Comparison of ENCODE assay signal across 8 mouse cellular contexts in the genomic region with DNA sequence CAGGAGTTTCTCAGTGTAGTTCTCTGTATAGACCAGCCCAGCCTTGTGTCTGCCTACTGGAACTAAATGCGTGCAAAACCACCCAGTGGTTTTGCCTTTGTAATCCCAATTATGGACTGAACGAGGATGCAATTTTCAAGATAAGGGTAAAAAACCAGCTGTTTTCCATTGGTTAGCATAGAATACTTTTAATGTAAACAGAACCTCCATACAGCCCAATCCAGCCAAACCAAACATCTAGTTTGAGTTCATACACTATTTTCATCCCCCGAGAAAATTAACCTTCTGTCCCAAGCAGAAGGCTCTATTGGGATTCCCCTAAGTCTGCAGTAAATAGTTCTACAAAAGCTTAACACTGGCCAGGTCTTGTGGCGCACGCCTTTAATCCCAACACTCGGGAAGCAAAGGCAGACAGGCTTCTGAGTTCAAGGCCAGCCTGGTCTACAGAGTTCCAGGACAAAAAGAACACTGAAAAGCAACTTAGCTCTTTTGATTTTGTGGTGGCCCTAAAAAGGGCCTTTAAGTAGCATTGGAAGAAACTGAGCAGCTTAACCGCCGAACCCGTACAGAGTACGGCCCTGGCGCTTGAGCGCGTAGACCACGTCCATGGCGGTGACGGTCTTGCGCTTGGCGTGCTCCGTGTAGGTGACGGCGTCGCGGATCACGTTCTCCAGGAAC. TPM values are rescaled to one million over a fixed set of nuclear protein-coding genes. Genes with fewer than 3 reads are reported as not detected.
DNase-seq lines count a peak whose midpoint lies in the region; ATAC-seq and TF ChIP-seq lines count a peak whose summit lies in the region.

No protein-coding gene starts in this region.

- H3K9me3 ChIP-seq in heart, embryonic 15.5 days (replicated peaks): no peaks in the 10 kb centered on the region
- no peaks in the 10 kb centered on the region for H3K9me3 ChIP-seq in forebrain, embryonic 14.5 days (replicated peaks; ENCODE audit: control insufficient read depth, low read length)
- H3K9me3 ChIP-seq in liver, embryonic 14.5 days (ENCODE audit: control insufficient read depth, low read length): no peaks in the 10 kb centered on the region
- H3K9me3 ChIP-seq in stomach, embryonic 16.5 days (replicated peaks; ENCODE audit: control insufficient read depth, low read length): no peaks in the 10 kb centered on the region

- H3K4me2 ChIP-seq in heart, embryonic 15.5 days: peak overlapping the region; percentile 69
- peak overlapping the region; percentile 72 for H3K4me2 ChIP-seq in forebrain, embryonic 14.5 days (ENCODE audit: low read length)
- peak overlapping the region; percentile 72 for H3K4me2 ChIP-seq in liver, embryonic 14.5 days (ENCODE audit: low read depth)
- peak overlapping the region; percentile 65 for H3K4me2 ChIP-seq in stomach, embryonic 16.5 days (ENCODE audit: low read depth, low read length)

- no peak for DNase-seq in heart, adult 9 months (ENCODE audit: low spot score in 2 of 2)
- DNase-seq in Patski (ENCODE audit: low read depth, low spot score): no peak
- DNase-seq in forebrain, embryonic 14.5 days (ENCODE audit: low spot score): peak; percentile 44
- peak in 2 of 3 experiments; percentile 69 to 87 for DNase-seq in liver, embryonic 14.5 days (ENCODE audit: low read depth in 3 of 3, low spot score in 3 of 3)
- no peak for DNase-seq in T-cell, adult 2 months (ENCODE audit: low spot score)

- peak; percentile 30 for TF ChIP-seq EP300 in liver, embryonic 14.5 days (IDR thresholded peaks at IDR 0.05; ENCODE audit: low read depth)

- no peaks in the 10 kb centered on the region for H3K27me3 ChIP-seq in heart, embryonic 15.5 days
- H3K27me3 ChIP-seq in Patski: no peaks in the 10 kb centered on the region
- no peaks in the 10 kb centered on the region for H3K27me3 ChIP-seq in forebrain, embryonic 14.5 days (replicated peaks; ENCODE audit: control insufficient read depth, insufficient read depth, low read length)
- H3K27me3 ChIP-seq in liver, embryonic 14.5 days (ENCODE audit: control insufficient read depth, insufficient read depth, low read length): no peaks in the 10 kb centered on the region
- no peaks in the 10 kb centered on the region for H3K27me3 ChIP-seq in stomach, embryonic 16.5 days (ENCODE audit: control insufficient read depth, insufficient read depth, low read length)

- no peak for ATAC-seq in heart, embryonic 15.5 days (replicated peaks; ENCODE audit: insufficient number of reproducible peaks, insufficient read depth, low FRiP score, low read depth)
- ATAC-seq in Patski: peak; percentile 1
- peak; percentile 11 for ATAC-seq in forebrain, embryonic 14.5 days
- ATAC-seq in liver, embryonic 14.5 days (ENCODE audit: insufficient read depth): peak; percentile 44
- no peak; the same call in 1 of the 2 replicates for ATAC-seq in stomach, embryonic 16.5 days (ENCODE audit: insufficient read depth, low FRiP score)
- no peak for ATAC-seq in inflammation-experienced regulatory T-cells, adult 6 months

- H3K4me3 ChIP-seq in heart, embryonic 15.5 days: peak overlapping the region; percentile 50
- H3K4me3 ChIP-seq in forebrain, embryonic 14.5 days (ENCODE audit: low read depth, low read length): peak overlapping the region; percentile 38
- peak overlapping the region; percentile 63 to 67 for H3K4me3 ChIP-seq in liver, embryonic 14.5 days (ENCODE audit: insufficient read depth in 1 of 2, low read depth in 2 of 2, low read length in 2 of 2)
- H3K4me3 ChIP-seq in stomach, embryonic 16.5 days (replicated peaks; ENCODE audit: low read length): peak overlapping the region; percentile 43

- POLR2A ChIA-PET in Patski (lab: Charles Lee): interaction anchor here (0.5 kb wide), 1 partner anchor 71 kb away, joined by 3 read pairs; no protein-coding TSS in a partner anchor

- in situ Hi-C loops in Patski (cut with MboI; ENCODE audit: low pct_unique_long_range_greater_than_20kb): loop anchor here (5.0 to 25.0 kb wide), 4 partner anchors 328 to 1492 kb away; a partner anchor contains a TSS

- H3K4me1 ChIP-seq in heart, embryonic 15.5 days (replicated peaks): peaks cover 32% of the 10 kb centered on the region
- H3K4me1 ChIP-seq in forebrain, embryonic 14.5 days (ENCODE audit: control insufficient read depth, insufficient read depth, low read length): peaks cover 24% of the 10 kb centered on the region
- H3K4me1 ChIP-seq in liver, embryonic 14.5 days (replicated peaks; ENCODE audit: control insufficient read depth in 2 of 2, insufficient read depth in 2 of 2, low read length in 1 of 2): peaks cover 24 to 37% of the 10 kb centered on the region in 2 experiments
- peaks cover 26% of the 10 kb centered on the region for H3K4me1 ChIP-seq in stomach, embryonic 16.5 days (ENCODE audit: control insufficient read depth, insufficient read depth, low read length)

- H3K9ac ChIP-seq in heart, embryonic 15.5 days: peak overlapping the region; percentile 51
- H3K9ac ChIP-seq in forebrain, embryonic 14.5 days (ENCODE audit: low read length): peak overlapping the region; percentile 62
- peak overlapping the region; percentile 91 for H3K9ac ChIP-seq in liver, embryonic 14.5 days (replicated peaks)
- H3K9ac ChIP-seq in stomach, embryonic 16.5 days (ENCODE audit: low read length): peak overlapping the region; percentile 62

- WGBS in heart, embryonic 15.5 days: under 1% methylated on average over 24 of the region's 24 CpGs
- WGBS in forebrain, embryonic 14.5 days: under 1% methylated on average over 22 of the region's 24 CpGs
- WGBS in liver, embryonic 14.5 days (ENCODE audit: insufficient replicate concordance): under 1% methylated on average over 17 of the region's 24 CpGs
- WGBS in stomach, embryonic 16.5 days: under 1% methylated on average over 19 of the region's 24 CpGs

- no peaks in the 10 kb centered on the region for H3K36me3 ChIP-seq in heart, embryonic 15.5 days
- no peaks in the 10 kb centered on the region for H3K36me3 ChIP-seq in forebrain, embryonic 14.5 days (ENCODE audit: control insufficient read depth, insufficient read depth, low read length)
- no peaks in the 10 kb centered on the region for H3K36me3 ChIP-seq in liver, embryonic 14.5 days (replicated peaks; ENCODE audit: control insufficient read depth, insufficient read depth, low read depth)
- no peaks in the 10 kb centered on the region for H3K36me3 ChIP-seq in stomach, embryonic 16.5 days (ENCODE audit: control insufficient read depth, insufficient read depth, low read length)

- CTCF ChIA-PET in Patski (lab: Charles Lee): no interaction called here

- peak overlapping the region; percentile 83 for H3K27ac ChIP-seq in heart, embryonic 15.5 days
- peak overlapping the region; percentile 86 for H3K27ac ChIP-seq in forebrain, embryonic 14.5 days (ENCODE audit: low read depth, low read length)
- peak overlapping the region; percentile 100 for H3K27ac ChIP-seq in liver, embryonic 14.5 days
- H3K27ac ChIP-seq in stomach, embryonic 16.5 days (ENCODE audit: low read length): peak overlapping the region; percentile 84

- TF ChIP-seq CTCF in Patski (IDR thresholded peaks at IDR 0.05): no peak
- TF ChIP-seq CTCF in liver, embryonic 14.5 days (IDR thresholded peaks at IDR 0.05; ENCODE audit: low read depth): no peak

RNA-seq across cellular contexts. Expression of a gene that starts 0.6 kb away (rescaled TPM):
- polyA plus RNA-seq in heart, embryonic 15.5 days (2015; fragmentation: Nextera tagmentation; extraction: Ambion mirVana): 8.6 and 12.1 TPM in 2 replicates
- polyA plus RNA-seq in Patski (2021): 10.2 TPM
- polyA plus RNA-seq in forebrain, embryonic 14.5 days (2014; fragmentation: Nextera tagmentation; extraction: Ambion mirVana): 14.0 and 18.0 TPM in 2 replicates
- polyA plus RNA-seq in liver, embryonic 14.5 days (2012; rRNA removed): 66.4 and 87.2 TPM in 2 replicates
- 36.5 and 47.8 TPM in 2 replicates for polyA plus RNA-seq in liver, embryonic 14.5 days (2014; fragmentation: Nextera tagmentation; extraction: Ambion mirVana)
- polyA plus RNA-seq in stomach, embryonic 16.5 days (2015; fragmentation: Nextera tagmentation; extraction: Ambion mirVana): 13.4 and 15.5 TPM in 2 replicates
- polyA plus RNA-seq in inflammation-experienced regulatory T-cells, adult 6 months (2017; shearing (Covaris generic)): 10 to 100 TPM in 1 of 3 experiments, 1 to 10 TPM in 2; 4.1 to 18.5 (median 6.5) TPM

RNA-seq across cellular contexts. Expression of a gene that starts 2.1 kb away (rescaled TPM):
- polyA plus RNA-seq in heart, embryonic 15.5 days (2015; fragmentation: Nextera tagmentation; extraction: Ambion mirVana): 11.2 and 12.4 TPM in 2 replicates
- not detected for polyA plus RNA-seq in Patski (2021)
- polyA plus RNA-seq in forebrain, embryonic 14.5 days (2014; fragmentation: Nextera tagmentation; extraction: Ambion mirVana): 20.4 and 37.4 TPM in 2 replicates
- 35.2 and 55.3 TPM in 2 replicates for polyA plus RNA-seq in liver, embryonic 14.5 days (2012; rRNA removed)
- 15.5 and 18.0 TPM in 2 replicates for polyA plus RNA-seq in liver, embryonic 14.5 days (2014; fragmentation: Nextera tagmentation; extraction: Ambion mirVana)
- polyA plus RNA-seq in stomach, embryonic 16.5 days (2015; fragmentation: Nextera tagmentation; extraction: Ambion mirVana): 17.8 and 25.3 TPM in 2 replicates
- polyA plus RNA-seq in inflammation-experienced regulatory T-cells, adult 6 months (2017; shearing (Covaris generic)): 1 to 10 TPM in 2 of 3 experiments, not detected in 1; 3.9 to 4.5 TPM

RNA-seq across cellular contexts. Expression of a gene that starts 2.4 kb away (rescaled TPM):
- polyA plus RNA-seq in heart, embryonic 15.5 days (2015; fragmentation: Nextera tagmentation; extraction: Ambion mirVana): 2.8 and 5.8 TPM in 2 replicates
- not detected for polyA plus RNA-seq in Patski (2021)
- polyA plus RNA-seq in forebrain, embryonic 14.5 days (2014; fragmentation: Nextera tagmentation; extraction: Ambion mirVana): 3.0 and 7.0 TPM in 2 replicates
- polyA plus RNA-seq in liver, embryonic 14.5 days (2012; rRNA removed): 21.4 and 38.1 TPM in 2 replicates
- 11.2 and 12.4 TPM in 2 replicates for polyA plus RNA-seq in liver, embryonic 14.5 days (2014; fragmentation: Nextera tagmentation; extraction: Ambion mirVana)
- 5.6 and 10.3 TPM in 2 replicates for polyA plus RNA-seq in stomach, embryonic 16.5 days (2015; fragmentation: Nextera tagmentation; extraction: Ambion mirVana)
- polyA plus RNA-seq in inflammation-experienced regulatory T-cells, adult 6 months (2017; shearing (Covaris generic)): 10 to 100 TPM in 1 of 3 experiments, 1 to 10 TPM in 2; 1.8 to 10.3 (median 6.6) TPM

RNA-seq across cellular contexts. Expression of a gene that starts 4.9 kb away (rescaled TPM):
- polyA plus RNA-seq in heart, embryonic 15.5 days (2015; fragmentation: Nextera tagmentation; extraction: Ambion mirVana): 1.6 and 1.7 TPM in 2 replicates
- 15.2 TPM for polyA plus RNA-seq in Patski (2021)
- polyA plus RNA-seq in forebrain, embryonic 14.5 days (2014; fragmentation: Nextera tagmentation; extraction: Ambion mirVana): 2.5 and 3.5 TPM in 2 replicates
- 17.7 and 25.1 TPM in 2 replicates for polyA plus RNA-seq in liver, embryonic 14.5 days (2012; rRNA removed)
- polyA plus RNA-seq in liver, embryonic 14.5 days (2014; fragmentation: Nextera tagmentation; extraction: Ambion mirVana): 1.0 and 3.1 TPM in 2 replicates
- polyA plus RNA-seq in stomach, embryonic 16.5 days (2015; fragmentation: Nextera tagmentation; extraction: Ambion mirVana): 2.6 and 4.0 TPM in 2 replicates
- polyA plus RNA-seq in inflammation-experienced regulatory T-cells, adult 6 months (2017; shearing (Covaris generic)): 1 to 10 TPM in 2 of 3 experiments, not detected in 1; 2.2 to 9.9 TPM

RNA-seq across cellular contexts. Expression of a gene that starts 5.2 kb away (rescaled TPM):
- 3.5 TPM in 1 of 2 replicates, not detected in the other for polyA plus RNA-seq in heart, embryonic 15.5 days (2015; fragmentation: Nextera tagmentation; extraction: Ambion mirVana)
- 1.6 TPM for polyA plus RNA-seq in Patski (2021)
- 4.8 and 8.3 TPM in 2 replicates for polyA plus RNA-seq in forebrain, embryonic 14.5 days (2014; fragmentation: Nextera tagmentation; extraction: Ambion mirVana)
- 8.7 and 17.9 TPM in 2 replicates for polyA plus RNA-seq in liver, embryonic 14.5 days (2012; rRNA removed)
- polyA plus RNA-seq in liver, embryonic 14.5 days (2014; fragmentation: Nextera tagmentation; extraction: Ambion mirVana): 12.0 TPM in 2 replicates
- polyA plus RNA-seq in stomach, embryonic 16.5 days (2015; fragmentation: Nextera tagmentation; extraction: Ambion mirVana): 10.9 TPM in 1 of 2 replicates, not detected in the other
- polyA plus RNA-seq in inflammation-experienced regulatory T-cells, adult 6 months (2017; shearing (Covaris generic)): 100 to 1,000 TPM in 1 of 3 experiments, 10 to 100 TPM in 1, not detected in 1; 52.3 to 507 TPM

Comparison
In these comparisons a context has a peak if more than half of its experiments do, and no peak if none do; other contexts are left out.
1. ATAC-seq: peak in Patski (single experiment), forebrain, embryonic 14.5 days (single experiment) and liver, embryonic 14.5 days (single experiment); none in heart, embryonic 15.5 days (single experiment), stomach, embryonic 16.5 days (single experiment) and inflammation-experienced regulatory T-cells, adult 6 months (single experiment).
2. DNase-seq: peak in forebrain, embryonic 14.5 days (single experiment) and liver, embryonic 14.5 days (2 of 3); none in heart, adult 9 months (0 of 2), Patski (single experiment) and T-cell, adult 2 months (single experiment).
3. Peak in every context shown above with its lines, with median percentiles within 50 percentile points of each other: H3K27ac ChIP-seq, H3K4me2 ChIP-seq, H3K4me3 ChIP-seq and H3K9ac ChIP-seq.